8 mouse cellular contexts compared by ENCODE assay signal in the genomic region with DNA sequence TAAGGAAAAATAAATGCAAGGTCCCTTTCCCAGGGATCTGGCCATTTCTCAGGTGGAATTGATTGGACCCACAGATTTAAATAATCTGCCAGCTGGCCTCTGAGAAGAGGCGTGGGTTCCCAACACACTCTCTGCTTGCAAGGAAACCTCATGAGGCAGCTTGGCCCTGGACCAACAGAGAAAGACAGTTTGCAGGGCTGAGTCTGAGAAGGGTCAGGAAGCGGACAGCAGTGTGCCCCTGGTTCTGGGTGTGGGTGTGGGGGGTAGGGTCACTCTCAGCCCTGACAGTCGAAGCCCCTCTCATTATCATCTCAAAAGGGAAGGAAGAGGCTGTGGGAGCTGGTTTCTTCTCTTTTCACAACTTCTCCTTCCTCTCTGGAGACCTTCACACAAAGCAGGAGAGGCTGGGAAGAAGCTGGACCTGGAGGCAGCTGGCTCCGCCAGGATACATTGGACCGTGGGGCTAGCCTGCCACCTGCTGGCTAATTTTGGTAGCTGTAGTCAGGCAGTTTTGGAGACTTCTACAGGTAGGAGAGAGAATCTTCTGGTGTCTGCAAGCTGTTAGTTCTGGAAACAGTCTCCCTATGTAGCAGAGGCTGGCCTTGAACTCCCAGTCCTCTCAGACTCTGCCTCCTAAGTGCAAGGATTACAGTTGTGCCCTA. TPM values are rescaled to one million over a fixed set of nuclear protein-coding genes. Genes with fewer than 3 reads are reported as not detected.
DNase-seq lines count a peak whose midpoint lies in the region; ATAC-seq and TF ChIP-seq lines count a peak whose summit lies in the region.

No protein-coding gene starts in this region.

- no peak for TF ChIP-seq POLR2A in bone marrow macrophage, adult 2 months (IDR thresholded peaks at IDR 0.05; ENCODE audit: borderline replicate concordance, low read depth, low read length)

- no peak overlapping the region for H3K4me3 ChIP-seq in bone marrow macrophage, adult 2 months (ENCODE audit: insufficient read depth, low read length)
- H3K4me3 ChIP-seq in embryonic facial prominence, embryonic 14.5 days (ENCODE audit: low read depth, low read length): no peak overlapping the region
- no peak overlapping the region for H3K4me3 ChIP-seq in limb, embryonic 12.5 days (replicated peaks)
- no peak overlapping the region for H3K4me3 ChIP-seq in stomach, embryonic 14.5 days (ENCODE audit: low read depth, low read length)

- DNase-seq in B cell, adult 2 months: peak; percentile 63 to 65
- peak; percentile 81 for DNase-seq in embryonic facial prominence, embryonic 14.5 days (ENCODE audit: low spot score)
- DNase-seq in heart, adult 9 months (ENCODE audit: low spot score in 2 of 2): peak; percentile 43 to 79
- peak; percentile 87 for DNase-seq in kidney, adult 9 months
- peak; percentile 46 for DNase-seq in naive thymus-derived CD4-positive, alpha-beta T cell, adult 2 months (ENCODE audit: low read depth)

- no peaks in the 10 kb centered on the region for H3K27me3 ChIP-seq in embryonic facial prominence, embryonic 14.5 days (replicated peaks; ENCODE audit: control insufficient read depth, insufficient read depth, low read length)
- no peaks in the 10 kb centered on the region for H3K27me3 ChIP-seq in limb, embryonic 12.5 days
- no peaks in the 10 kb centered on the region for H3K27me3 ChIP-seq in stomach, embryonic 14.5 days (ENCODE audit: control insufficient read depth, insufficient read depth, low read length)

- no peaks in the 10 kb centered on the region for H3K9me3 ChIP-seq in embryonic facial prominence, embryonic 14.5 days (ENCODE audit: control insufficient read depth, low read length)
- no peaks in the 10 kb centered on the region for H3K9me3 ChIP-seq in limb, embryonic 12.5 days
- H3K9me3 ChIP-seq in stomach, embryonic 14.5 days (ENCODE audit: control insufficient read depth, low read depth, low read length): no peaks in the 10 kb centered on the region

- H3K9ac ChIP-seq in embryonic facial prominence, embryonic 14.5 days (ENCODE audit: low read depth, low read length): no peak overlapping the region
- no peak overlapping the region; the same call in 1 of the 2 replicates for H3K9ac ChIP-seq in limb, embryonic 12.5 days (replicated peaks)
- no peak overlapping the region for H3K9ac ChIP-seq in stomach, embryonic 14.5 days (replicated peaks; ENCODE audit: low read depth, low read length)

- no peak overlapping the region for H3K27ac ChIP-seq in bone marrow macrophage, adult 2 months (ENCODE audit: insufficient read depth, low read depth, low read length)
- H3K27ac ChIP-seq in embryonic facial prominence, embryonic 14.5 days (replicated peaks; ENCODE audit: low read depth, low read length): no peak overlapping the region
- H3K27ac ChIP-seq in limb, embryonic 12.5 days: no peak overlapping the region
- peak overlapping the region; percentile 6; the same call in 1 of the 2 replicates for H3K27ac ChIP-seq in stomach, embryonic 14.5 days (ENCODE audit: low read length)

- H3K4me2 ChIP-seq in embryonic facial prominence, embryonic 14.5 days (ENCODE audit: low read depth, low read length): no peak overlapping the region
- H3K4me2 ChIP-seq in limb, embryonic 12.5 days: no peak overlapping the region
- no peak overlapping the region for H3K4me2 ChIP-seq in stomach, embryonic 14.5 days (replicated peaks; ENCODE audit: low read depth, low read length)

- WGBS in embryonic facial prominence, embryonic 14.5 days: 20% methylated on average over 5 of the region's 5 CpGs
- 29% methylated on average over 5 of the region's 5 CpGs for WGBS in limb, embryonic 12.5 days
- 18% methylated on average over 5 of the region's 5 CpGs for WGBS in stomach, embryonic 14.5 days

- no peaks in the 10 kb centered on the region for H3K4me1 ChIP-seq in bone marrow macrophage, adult 2 months (ENCODE audit: control insufficient read depth, insufficient read depth, low read length)
- no peaks in the 10 kb centered on the region for H3K4me1 ChIP-seq in embryonic facial prominence, embryonic 14.5 days (ENCODE audit: control insufficient read depth, insufficient read depth, low read length)
- H3K4me1 ChIP-seq in limb, embryonic 12.5 days (replicated peaks): peaks cover 6% of the 10 kb centered on the region
- H3K4me1 ChIP-seq in stomach, embryonic 14.5 days (ENCODE audit: control insufficient read depth, insufficient read depth, low read length): peaks cover 3% of the 10 kb centered on the region; the same call in 1 of the 2 replicates

- no peaks in the 10 kb centered on the region for H3K36me3 ChIP-seq in embryonic facial prominence, embryonic 14.5 days (ENCODE audit: control insufficient read depth, insufficient read depth, low read length)
- no peaks in the 10 kb centered on the region; the same call in 1 of the 2 replicates for H3K36me3 ChIP-seq in limb, embryonic 12.5 days
- H3K36me3 ChIP-seq in stomach, embryonic 14.5 days (ENCODE audit: control insufficient read depth, insufficient read depth, low read length): no peaks in the 10 kb centered on the region

- peak; percentile 86 for ATAC-seq in embryonic facial prominence, embryonic 14.5 days (ENCODE audit: low read depth)
- ATAC-seq in limb, embryonic 12.5 days (ENCODE audit: insufficient number of reproducible peaks, insufficient read depth, low FRiP score, low TSS enrichment, low read depth): peak; percentile 76; the same call in 1 of the 2 replicates
- peak; percentile 76 for ATAC-seq in stomach, embryonic 14.5 days (ENCODE audit: insufficient number of reproducible peaks, insufficient read depth, low FRiP score, low read depth)

- peak; percentile 76 for TF ChIP-seq CTCF in bone marrow macrophage, adult 2 months (IDR thresholded peaks at IDR 0.05; ENCODE audit: low read depth, low read length)

RNA-seq across cellular contexts. Expression of a gene that starts 35.0 kb away (rescaled TPM):
- 0.20 TPM in 1 of 2 replicates, not detected in the other for polyA plus RNA-seq in bone marrow macrophage, adult 2 months (2012; ENCODE audit: insufficient read depth, insufficient read length, missing spikeins)
- polyA plus RNA-seq in embryonic facial prominence, embryonic 14.5 days (2014; fragmentation: Nextera tagmentation; extraction: Ambion mirVana): 2.0 and 2.4 TPM in 2 replicates
- polyA plus RNA-seq in limb, embryonic 12.5 days (2016; fragmentation: Nextera tagmentation; extraction: Ambion mirVana): 4.1 and 4.4 TPM in 2 replicates
- polyA plus RNA-seq in stomach, embryonic 14.5 days (2014; fragmentation: Nextera tagmentation; extraction: Ambion mirVana): 5.6 and 5.8 TPM in 2 replicates
